Mouse (Mus musculus) C2C12 (cell line): ENCODE data around the gene Rpl38. TPM values are rescaled to one million over a fixed set of nuclear protein-coding genes. Genes with fewer than 3 reads are reported as not detected.
"Not testable (repeated sequence)": the region's sequence is repeated elsewhere in the genome, so short reads cannot be mapped to it uniquely, and the experiment has no call there.

Source experiments
- H3K27me3 ChIP-seq: one replicate; pipeline ENCODE4 v1.6.1; 2011; ENCODE audit not compliant: control insufficient read depth, insufficient read depth, insufficient read length
- H3K36me3 ChIP-seq: one replicate; pipeline ENCODE4 v1.6.1; 2011; ENCODE audit not compliant: control insufficient read depth, insufficient read depth
- H3K4me3 ChIP-seq: one replicate; pipeline ENCODE4 v1.5.1; 2011; ENCODE audit warnings: mild to moderate bottlenecking, control low read depth; ENCODE audit not compliant: poor library complexity, insufficient read depth, severe bottlenecking
- H3K79me2 ChIP-seq: one replicate; pipeline ENCODE4 v1.6.1; 2011; ENCODE audit not compliant: control insufficient read depth, insufficient read depth
- H3K79me3 ChIP-seq: one replicate; pipeline ENCODE4 v1.6.1; 2011; ENCODE audit warnings: low read depth, control low read depth
- H3ac ChIP-seq: one replicate; pipeline ENCODE3; 2011; ENCODE audit warnings: low read depth; ENCODE audit not compliant: control insufficient read depth, insufficient read length
- CEBPB ChIP-seq: IDR thresholded peaks from one replicate; pipeline ENCODE4 v1.6.1; 2011; ENCODE audit warnings: low read depth, mild to moderate bottlenecking, control low read depth, moderate library complexity
- CTCF ChIP-seq: IDR thresholded peaks from one replicate; pipeline ENCODE4 v1.5.1; 2011; ENCODE audit not compliant: control insufficient read depth, insufficient read depth, insufficient read length
- FOSL1 ChIP-seq: IDR thresholded peaks from one replicate; pipeline ENCODE4 v1.8.0; 2011; ENCODE audit warnings: mild to moderate bottlenecking, low read length; ENCODE audit not compliant: poor library complexity, insufficient read depth, severe bottlenecking
- MAX ChIP-seq: IDR thresholded peaks from one replicate; pipeline ENCODE4 v1.6.1; 2011; ENCODE audit warnings: mild to moderate bottlenecking, control low read depth
- MYOD1 ChIP-seq: IDR thresholded peaks from one replicate; pipeline ENCODE4 v1.6.1; 2011; ENCODE audit warnings: low read depth; ENCODE audit not compliant: control insufficient read depth, insufficient read length
- MYOG ChIP-seq: IDR thresholded peaks from one replicate; pipeline ENCODE4 v1.6.1; 2011; ENCODE audit not compliant: control insufficient read depth, insufficient read length; ENCODE audit errors: extremely low read depth
- USF1 ChIP-seq: IDR thresholded peaks from one replicate; pipeline ENCODE4 v1.6.1; 2011; ENCODE audit warnings: low read depth, mild to moderate bottlenecking, control low read depth, moderate library complexity
- polyA plus RNA-seq: library from polyadenylated mRNA; unstranded; fragments of >200 nt; fragmentation: generic; extraction: Trizol; gene quantifications from one replicate; pipeline ENCODE4 v1.2.1, GENCODE M21; 2012; ENCODE audit warnings: missing spikeins

Gene Rpl38
- polyA plus RNA-seq, 1 experiment = 3,802 TPM

DNA sequence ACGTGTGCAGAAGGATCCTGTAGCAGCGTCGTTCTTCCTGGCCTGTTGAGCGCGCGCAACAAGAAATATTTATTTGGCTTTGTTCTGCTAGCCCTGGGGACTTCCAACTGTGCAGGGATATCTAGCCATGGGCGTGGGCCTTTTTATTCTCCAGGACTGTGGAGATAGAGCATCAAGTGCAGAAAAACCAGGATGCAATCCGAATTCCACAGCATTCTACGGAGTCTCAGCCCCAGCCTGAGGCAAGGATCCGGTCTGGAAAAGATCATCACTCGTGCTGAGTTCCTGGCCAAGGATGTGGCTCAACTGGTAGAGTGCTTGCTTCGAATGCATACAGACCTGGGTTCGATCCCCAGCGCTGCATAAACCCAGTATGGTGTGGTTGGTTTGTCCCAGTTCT lies 6.2 kb upstream of the Rpl38 start:
- no peak overlapping the region for H3ac ChIP-seq
- no peaks in the 10 kb centered on the region for H3K79me2 ChIP-seq
- no peak overlapping the region for H3K4me3 ChIP-seq
- TF ChIP-seq USF1 (no peak), MYOG (no peak), MYOD1 (no peak), FOSL1 (no peak), MAX (no peak), CEBPB (no peak), CTCF (no peak)
- H3K79me3 ChIP-seq = no peaks in the 10 kb centered on the region
- no peaks in the 10 kb centered on the region for H3K36me3 ChIP-seq
- peaks cover 13% of the 10 kb centered on the region for H3K27me3 ChIP-seq

DNA sequence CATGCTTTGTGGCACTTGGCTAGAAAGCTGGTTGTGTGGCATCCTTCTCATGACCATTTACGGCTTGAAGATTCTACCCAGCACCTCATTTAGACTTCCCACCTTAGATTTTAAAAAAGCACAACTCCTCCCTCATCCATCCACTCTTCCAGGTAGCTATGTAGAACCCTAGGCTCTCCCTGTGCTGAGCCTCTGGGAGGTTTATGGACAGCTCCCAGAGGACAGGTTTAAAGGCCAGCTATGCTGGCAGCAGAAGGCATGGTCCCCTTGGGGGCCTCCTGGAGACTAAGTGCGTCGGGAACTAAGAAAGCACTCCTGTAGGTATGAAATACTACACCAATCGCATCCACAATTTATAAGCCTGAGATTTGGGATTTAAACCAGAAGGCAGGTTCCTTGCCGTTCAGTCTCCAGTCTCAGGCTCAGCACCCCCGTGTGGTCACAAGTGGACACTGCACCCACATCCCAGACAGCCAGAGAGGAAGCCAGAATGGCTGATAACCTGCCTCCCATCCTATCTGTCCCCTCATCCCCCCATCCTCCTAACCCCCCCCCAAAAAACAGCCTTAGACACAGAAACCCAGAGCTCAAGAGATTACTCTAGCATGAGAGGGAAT lies 5.5 kb upstream of the Rpl38 start:
- Histone ChIP-seq H3K4me3 (no peak overlapping the region), H3K27me3 (peaks cover 11% of the 10 kb centered on the region), H3K79me2 (no peaks in the 10 kb centered on the region), H3K36me3 (no peaks in the 10 kb centered on the region), H3ac (no peak overlapping the region), H3K79me3 (no peaks in the 10 kb centered on the region)
- TF ChIP-seq MYOD1 = no peak
- peak; percentile 73 for TF ChIP-seq CTCF
- TF ChIP-seq FOSL1 = no peak
- TF ChIP-seq MAX = no peak
- no peak for TF ChIP-seq USF1

DNA sequence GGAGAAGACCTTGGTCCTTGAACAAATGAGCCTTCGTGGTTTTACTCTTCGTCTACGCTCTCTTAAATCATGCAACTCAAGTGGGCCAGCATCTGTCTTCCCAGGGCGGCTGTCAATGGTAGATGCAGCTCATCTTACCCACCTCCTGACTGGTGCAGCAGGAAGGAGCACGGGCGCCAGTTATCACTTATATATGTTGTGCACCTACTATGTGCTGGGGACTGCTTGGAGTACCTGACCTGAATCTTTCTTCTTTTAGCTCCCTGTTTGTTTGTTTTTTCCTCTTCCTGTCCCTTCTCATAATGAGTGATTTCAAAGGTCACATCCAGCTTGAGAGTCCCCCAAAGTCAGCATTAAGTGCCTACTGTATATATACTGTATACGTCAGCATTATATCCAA lies 4.2 kb upstream of the Rpl38 start:
- no peak overlapping the region for H3ac ChIP-seq
- peaks cover 11% of the 10 kb centered on the region for H3K27me3 ChIP-seq
- peaks cover 1% of the 10 kb centered on the region for H3K36me3 ChIP-seq
- H3K79me3 ChIP-seq = peaks cover 6% of the 10 kb centered on the region
- TF ChIP-seq USF1 (no peak), MYOG (no peak), MYOD1 (no peak), FOSL1 (no peak), CEBPB (no peak), MAX (no peak), CTCF (no peak)
- peaks cover 8% of the 10 kb centered on the region for H3K79me2 ChIP-seq
- no peak overlapping the region for H3K4me3 ChIP-seq

DNA sequence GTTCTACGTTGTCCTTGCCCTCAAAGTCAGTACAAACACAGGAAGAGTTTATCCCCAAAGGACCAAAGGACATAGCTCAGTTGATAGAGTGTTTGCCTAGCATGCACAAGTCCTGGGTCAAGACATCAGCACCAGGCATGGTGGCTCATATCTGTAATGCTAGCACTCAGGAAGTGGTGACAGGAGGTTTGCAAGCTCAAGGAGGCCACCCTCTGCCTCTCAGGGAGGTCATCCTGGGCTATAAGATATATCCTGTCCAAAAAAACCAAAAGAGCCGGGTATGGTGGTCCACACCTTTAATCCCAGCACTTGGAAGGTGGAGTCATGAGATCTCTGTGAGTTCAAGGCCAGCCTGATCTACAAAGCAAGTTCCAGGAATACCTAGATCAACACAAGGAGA lies 2.9 kb upstream of the Rpl38 start:
- TF ChIP-seq USF1 = no peak
- TF ChIP-seq CTCF = no peak
- TF ChIP-seq MYOD1 = no peak
- TF ChIP-seq CEBPB = no peak
- no peak for TF ChIP-seq FOSL1
- no peak for TF ChIP-seq MYOG
- no peak for TF ChIP-seq MAX
- Histone ChIP-seq H3ac (no peak overlapping the region), H3K27me3 (peaks cover 11% of the 10 kb centered on the region), H3K36me3 (peaks cover 14% of the 10 kb centered on the region), H3K79me3 (peaks cover 19% of the 10 kb centered on the region), H3K79me2 (peaks cover 21% of the 10 kb centered on the region), H3K4me3 (no peak overlapping the region)

DNA sequence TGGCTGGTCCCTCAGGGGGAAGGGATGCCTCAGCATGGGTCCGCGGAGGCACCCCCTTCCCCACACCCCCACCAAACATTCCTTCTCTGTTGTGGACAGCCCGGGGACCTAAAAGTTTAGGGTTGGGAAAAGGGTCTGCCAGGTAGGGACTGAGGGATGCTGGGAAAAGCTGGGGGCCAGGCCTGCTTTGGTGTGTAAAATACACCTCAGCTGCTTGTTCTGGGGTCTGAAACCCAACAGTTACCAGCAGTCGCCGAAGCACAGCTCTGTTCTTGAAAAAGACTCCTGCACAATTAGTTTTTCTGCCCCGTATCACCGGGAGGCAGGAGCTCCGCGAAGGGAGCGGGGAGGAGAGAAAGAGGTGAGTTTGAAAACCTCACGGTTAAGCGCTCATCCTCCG lies 1.5 kb upstream of the Rpl38 start:
- no peak overlapping the region for H3K4me3 ChIP-seq
- TF ChIP-seq USF1 = no peak
- TF ChIP-seq MAX = no peak
- TF ChIP-seq CEBPB = no peak
- TF ChIP-seq MYOD1 = no peak
- no peak for TF ChIP-seq CTCF
- no peak for TF ChIP-seq MYOG
- TF ChIP-seq FOSL1 = no peak
- H3K79me2 ChIP-seq = peaks cover 34% of the 10 kb centered on the region
- H3K27me3 ChIP-seq = peaks cover 11% of the 10 kb centered on the region
- no peak overlapping the region for H3ac ChIP-seq
- peaks cover 32% of the 10 kb centered on the region for H3K79me3 ChIP-seq
- H3K36me3 ChIP-seq = peaks cover 28% of the 10 kb centered on the region

DNA sequence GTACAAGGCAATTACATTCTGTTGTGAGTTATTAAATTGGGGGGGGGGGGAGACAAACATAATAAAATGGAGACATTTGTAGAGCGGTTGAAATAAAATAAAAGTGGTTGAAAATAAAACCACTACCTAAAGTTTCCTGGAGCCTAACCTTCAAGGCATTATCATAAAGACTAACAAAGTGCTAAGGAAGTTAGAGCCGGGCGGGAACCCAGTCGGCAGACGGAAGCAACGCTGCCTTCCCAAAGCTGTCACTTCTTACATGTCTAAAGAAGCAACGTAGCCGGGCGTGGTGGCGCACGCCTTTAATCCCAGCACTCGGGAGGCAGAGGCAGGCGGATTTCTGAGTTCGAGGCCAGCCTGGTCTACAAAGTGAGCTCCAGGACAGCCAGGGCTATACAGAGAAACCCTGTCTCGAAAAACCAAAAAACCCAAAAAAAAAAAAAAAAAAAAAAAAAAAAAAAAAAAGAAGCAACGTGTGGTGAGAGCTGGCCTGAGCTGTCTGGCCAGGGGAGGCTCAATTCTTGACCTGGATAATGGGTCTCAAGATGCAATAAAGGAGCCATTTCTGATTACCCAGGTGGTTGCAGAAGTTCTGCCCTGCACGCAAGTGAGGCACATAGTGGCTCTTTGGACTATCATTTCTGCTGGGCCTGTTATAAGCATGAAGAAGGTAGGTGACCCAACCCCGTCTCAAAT lies 940 bp upstream of the Rpl38 start:
- Histone ChIP-seq H3ac (no peak overlapping the region), H3K79me2 (peaks cover 40% of the 10 kb centered on the region), H3K79me3 (peaks cover 38% of the 10 kb centered on the region), H3K4me3 (no peak overlapping the region), H3K27me3 (peaks cover 11% of the 10 kb centered on the region), H3K36me3 (peaks cover 34% of the 10 kb centered on the region)
- TF ChIP-seq CTCF (no peak), MYOD1 (no peak), FOSL1 (no peak), MAX (no peak), MYOG (no peak), USF1 (no peak), CEBPB (no peak)

DNA sequence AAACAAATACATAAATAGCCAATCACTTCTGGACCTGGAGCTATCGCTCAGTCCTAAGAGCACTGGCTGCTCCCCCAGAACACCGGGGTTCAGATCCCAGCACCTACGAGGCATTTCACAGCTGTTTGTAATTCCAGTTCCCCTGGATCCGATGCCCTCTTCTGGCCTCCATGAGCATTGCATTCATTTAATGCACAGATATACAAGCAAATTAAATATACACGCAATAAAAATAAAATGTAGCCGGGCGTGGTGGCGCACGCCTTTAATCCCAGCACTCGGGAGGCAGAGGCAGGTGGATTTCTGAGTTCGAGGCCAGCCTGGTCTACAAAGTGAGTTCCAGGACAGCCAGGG lies 415 bp upstream of the Rpl38 start:
- Histone ChIP-seq H3K36me3 (peaks cover 39% of the 10 kb centered on the region), H3K79me3 (peaks cover 41% of the 10 kb centered on the region), H3K79me2 (peaks cover 45% of the 10 kb centered on the region), H3K27me3 (peaks cover 11% of the 10 kb centered on the region)
- H3K4me3 ChIP-seq, H3ac ChIP-seq: not testable (repeated sequence)
